Mouse (Mus musculus) layer of hippocampus, adult 11-12 months (tissue): ENCODE measurements around the gene Vav3.

Experiments
- DNase-seq: peaks from one replicate; pipeline ENCODE4 v3.0.0; 2022; ENCODE audit warnings: low spot score

The Vav3 gene

DNA sequence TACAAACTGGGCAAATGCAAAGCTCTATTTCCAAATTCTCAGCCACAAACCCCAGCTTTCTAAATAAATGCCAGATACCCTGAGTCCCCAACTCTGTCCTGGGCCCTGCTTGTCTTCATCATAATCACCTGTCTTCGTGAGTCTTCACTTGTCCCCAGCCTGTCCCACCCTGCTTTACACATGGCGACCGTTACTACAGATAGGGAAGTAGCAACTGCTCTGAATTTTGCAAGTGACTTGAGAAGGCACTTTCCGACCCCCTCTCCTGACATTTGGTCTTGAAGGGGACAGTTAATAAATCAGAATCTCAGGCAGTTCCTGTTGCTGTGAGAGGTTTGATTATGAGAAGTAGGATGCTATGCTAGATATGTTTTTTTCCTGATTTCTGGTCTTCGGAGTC lies 13.4 kb downstream of the Vav3 start:
- DNase-seq: no peak

DNA sequence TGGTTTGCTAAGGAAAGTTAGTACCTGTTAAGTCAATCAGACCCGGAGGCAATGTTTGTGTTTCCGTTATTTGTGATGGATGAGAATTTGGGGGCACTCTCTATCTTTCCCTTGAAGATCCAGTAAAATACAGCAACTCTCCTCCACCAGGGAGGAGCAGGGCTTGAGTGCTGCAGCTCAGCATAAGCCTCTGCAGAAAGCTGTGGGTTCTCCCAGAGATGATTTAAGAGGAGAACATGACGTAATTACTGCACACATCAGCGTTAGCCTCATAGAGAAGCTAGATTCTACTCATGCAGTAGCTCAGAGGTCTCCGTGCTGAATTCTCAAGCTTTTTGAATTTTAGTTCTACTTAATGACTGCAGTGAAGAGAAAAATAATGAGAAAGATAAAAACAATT lies 14.7 kb downstream of the Vav3 start:
- DNase-seq: no peak

DNA sequence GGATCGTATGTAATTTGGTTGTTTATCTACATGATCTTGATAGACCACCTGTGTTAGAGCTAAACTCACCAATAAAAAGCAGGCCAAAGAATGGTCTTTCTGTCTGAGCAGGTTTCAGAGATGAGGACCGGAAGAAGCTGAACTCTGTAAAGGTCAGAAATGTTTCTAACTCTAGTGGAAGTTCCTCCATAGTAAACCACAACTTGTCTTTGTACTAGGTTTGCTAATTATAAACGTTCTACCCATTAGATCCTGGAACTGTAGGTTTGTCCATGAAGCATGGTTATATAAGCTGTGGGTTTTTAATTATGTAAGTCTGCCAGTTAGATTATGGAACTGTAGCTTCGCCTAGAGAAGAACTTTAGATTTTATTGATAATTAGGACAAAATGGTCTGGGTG lies 20.3 kb downstream of the Vav3 start:
- DNase-seq: no peak

DNA sequence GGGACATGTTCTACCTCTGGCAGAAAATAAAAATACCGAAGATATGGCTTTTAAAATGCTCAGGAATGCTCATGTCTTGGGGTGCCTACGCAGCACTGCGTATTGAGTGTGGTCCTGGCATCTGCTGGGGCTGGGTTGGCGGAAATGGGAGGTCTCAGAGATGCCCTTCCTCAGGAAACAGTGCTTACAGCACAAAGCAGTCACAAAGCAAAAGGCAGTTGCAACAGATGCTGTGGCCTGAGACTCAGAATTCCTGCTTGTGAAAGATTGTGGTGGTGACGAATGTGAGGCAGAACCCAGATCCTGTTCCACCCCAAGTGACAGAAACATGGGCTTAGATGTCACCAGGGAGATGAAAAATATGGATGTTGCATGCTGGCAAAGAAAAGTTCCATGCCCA lies 21.4 kb downstream of the Vav3 start:
- no peak for DNase-seq

DNA sequence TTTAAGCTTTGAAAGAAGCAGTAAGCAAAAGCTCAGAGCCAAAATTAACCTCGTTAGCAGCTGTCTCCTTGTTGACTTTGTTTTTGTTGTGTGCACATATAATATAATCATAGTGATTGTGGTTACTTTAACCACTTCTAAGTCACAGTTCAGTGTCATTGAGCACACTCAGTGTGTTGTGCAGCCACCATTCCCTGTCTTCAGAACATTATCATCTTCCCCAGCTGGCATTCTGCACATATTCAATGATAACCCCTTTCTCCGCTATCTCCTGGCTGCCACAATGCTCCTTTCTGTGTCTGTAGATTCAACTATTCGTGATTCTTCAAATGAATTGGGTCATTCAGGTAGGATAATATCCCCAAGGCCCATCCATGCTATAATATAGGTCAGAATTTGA lies 21.9 kb downstream of the Vav3 start:
- DNase-seq: no peak

DNA sequence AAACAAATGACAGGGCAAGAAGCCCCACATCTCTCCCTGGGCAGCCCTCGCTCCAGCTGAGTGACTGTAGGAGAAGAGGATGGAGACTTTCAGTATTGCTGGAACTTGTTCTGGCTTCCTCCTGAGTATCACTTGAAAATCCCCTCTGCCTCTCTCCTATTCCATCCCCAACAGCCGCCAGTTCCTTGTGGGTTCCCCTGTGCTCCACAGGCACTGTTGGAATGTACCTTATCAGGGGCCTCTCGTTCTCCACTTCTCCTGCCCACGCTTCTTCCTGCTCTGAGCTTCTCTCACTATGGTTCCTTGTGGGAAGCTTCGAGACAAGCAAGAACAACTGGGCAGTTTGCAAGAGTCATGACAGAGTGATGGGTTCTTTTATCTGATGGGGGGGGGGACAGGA lies 23.1 kb downstream of the Vav3 start:
- DNase-seq: no peak

DNA sequence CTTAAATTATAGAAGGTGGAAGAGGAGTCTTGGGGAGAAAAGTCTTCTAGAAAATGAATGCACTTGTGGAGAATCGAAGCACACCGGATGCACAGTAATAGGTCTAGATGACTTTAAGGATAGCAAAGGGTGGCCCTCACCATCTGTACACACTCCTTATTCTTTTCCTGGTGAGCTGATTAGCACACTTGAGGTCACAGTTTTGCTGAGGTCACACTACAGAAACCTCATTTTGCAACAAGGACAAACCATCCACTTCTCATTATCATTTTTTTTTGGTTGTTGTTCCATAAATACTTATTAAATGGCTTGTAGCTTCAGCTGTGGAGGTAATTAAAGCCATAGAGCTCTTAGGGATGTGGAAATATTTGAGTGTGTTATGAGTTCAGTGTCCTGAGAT lies 25.4 kb downstream of the Vav3 start:
- no peak for DNase-seq

DNA sequence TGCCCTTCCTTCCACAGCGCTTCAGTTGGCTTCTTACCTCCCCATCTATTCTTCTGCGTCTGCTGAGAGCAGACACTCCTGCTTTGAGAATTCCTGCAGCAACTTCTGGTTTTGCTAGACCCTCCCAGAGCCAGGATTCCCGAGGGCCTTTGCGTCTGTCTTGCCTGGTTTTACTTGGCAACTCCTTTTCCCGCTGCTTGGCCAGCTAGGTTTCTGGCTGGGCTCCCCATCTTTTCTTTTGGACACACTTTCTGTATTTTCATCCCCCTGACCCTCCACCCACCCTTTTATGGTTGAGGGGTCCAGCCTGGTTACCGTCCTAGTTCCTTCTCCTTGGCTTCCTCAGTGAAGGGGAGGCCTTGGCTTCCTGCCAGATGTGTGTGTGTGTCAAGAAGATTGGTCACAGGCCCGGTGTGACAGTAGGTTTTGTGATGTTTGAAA lies 26.0 kb downstream of the Vav3 start:
- DNase-seq: no peak

DNA sequence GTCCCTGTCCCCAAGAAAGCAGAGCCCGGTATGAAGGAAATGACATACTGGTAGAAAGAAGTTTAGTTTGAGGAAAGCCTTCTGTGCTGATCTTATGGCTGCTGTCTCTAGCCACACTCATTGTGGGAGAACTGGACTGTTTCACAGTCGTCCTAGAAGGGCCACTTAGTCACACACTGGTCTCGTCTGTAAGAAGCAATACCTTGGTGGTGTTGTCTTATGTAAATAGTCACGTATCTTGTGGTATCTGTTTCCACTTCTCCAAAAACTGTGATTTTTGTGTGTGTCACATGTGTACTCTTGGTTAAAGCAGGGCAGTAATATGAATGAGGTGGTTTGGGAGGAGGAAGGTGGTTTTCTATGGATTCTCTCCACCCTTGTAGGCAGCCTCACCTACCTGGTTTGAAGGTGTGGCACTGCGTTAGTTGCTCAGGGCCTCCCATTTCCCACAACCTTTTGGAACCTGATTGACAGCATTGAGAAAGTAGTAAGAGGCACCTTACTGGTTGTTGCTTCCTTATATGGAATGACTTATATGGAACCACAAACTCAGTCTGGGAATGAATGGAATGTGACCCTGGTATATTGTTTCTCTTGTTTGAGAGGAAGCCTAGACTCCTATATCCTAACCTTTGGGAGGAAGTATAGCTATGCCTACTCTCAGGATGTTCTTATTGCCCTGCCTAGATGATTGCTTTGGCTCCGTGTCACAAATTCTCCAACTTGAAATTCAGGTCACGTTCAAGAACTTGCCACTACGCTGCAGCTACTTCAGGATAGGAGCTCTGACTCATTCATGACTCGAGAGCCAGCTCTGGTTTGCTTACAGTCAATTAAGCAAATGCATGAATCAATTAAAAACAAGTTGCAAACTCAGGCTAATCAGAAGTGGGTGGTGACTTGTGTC lies 28.2 kb downstream of the Vav3 start:
- DNase-seq: no peak

DNA sequence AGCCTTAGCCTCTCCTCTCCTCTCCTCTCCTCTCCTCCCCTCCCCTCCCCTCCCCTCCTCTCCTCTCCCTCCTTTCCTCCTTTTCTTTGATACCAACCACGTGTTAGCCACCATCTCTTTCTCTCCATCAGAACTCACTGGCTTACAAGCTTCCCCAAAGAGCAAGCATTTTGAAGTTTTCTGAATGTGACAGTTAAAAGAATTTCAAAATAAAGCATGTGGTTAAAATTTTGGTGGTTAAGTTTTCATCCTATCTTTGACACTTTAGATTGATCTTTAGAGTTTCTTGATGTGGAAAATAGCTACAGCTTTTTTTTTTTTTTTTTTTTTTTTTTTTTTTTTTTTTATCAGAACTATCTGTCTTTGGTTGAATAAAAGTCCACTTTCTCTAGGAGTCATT lies 31.1 kb downstream of the Vav3 start:
- no peak for DNase-seq

DNA sequence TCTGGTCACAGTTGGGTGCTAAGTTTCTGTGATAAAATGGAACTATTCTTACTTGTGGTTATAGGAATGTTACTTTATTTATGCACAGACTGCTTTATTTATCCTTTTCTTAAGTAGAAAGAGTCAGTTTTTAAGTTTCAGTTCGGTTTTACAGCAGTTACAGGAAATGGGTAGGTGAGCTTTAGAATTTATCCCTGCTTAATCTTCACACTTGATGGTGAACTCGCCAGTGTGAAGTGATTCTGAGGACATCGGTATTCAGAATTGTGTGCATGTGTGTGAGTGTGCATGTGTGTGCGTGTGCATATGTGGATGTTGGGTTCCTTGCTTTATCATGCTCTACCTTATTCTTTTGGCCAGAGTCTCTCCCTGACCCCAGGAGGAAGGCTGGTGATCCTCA lies 32.2 kb downstream of the Vav3 start:
- DNase-seq: no peak

DNA sequence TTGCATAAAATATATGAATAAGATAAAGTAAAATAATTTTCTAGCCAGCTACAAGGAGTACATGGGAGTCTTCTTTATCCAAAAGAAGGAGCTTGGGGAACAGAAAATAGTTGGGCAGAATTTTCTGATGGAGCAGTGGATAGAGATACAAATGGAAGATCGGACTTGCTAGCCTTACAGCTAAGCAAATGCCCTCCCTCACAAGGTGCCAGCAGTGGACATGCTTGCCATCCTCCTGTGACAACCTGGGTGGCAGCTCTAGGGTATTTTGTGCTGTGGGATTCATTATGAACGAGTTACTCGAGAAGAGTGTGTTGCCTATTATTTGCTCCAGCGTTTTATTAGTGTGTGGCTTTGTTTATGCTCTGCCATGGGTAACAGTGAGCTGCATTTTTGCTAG lies 37.8 kb downstream of the Vav3 start:
- DNase-seq: no peak

DNA sequence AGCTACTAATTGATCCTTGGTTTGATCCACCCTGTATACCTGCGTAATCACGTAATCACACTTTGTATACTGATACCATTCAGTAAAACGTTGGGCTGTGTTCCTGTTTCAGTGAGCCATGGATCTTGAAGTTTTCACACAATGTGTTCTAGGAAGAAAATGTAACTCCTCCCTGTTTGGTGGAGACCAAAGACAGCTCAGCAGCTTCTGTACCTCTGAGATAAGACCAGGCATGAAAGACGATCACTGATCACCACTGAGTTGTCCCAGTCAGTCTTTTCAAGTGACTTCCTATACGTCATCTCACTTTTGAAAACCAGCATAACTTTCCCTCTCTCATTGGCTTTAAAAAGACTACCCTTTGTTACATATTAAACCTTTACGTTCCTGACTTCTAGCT lies 38.2 kb downstream of the Vav3 start:
- DNase-seq: no peak

DNA sequence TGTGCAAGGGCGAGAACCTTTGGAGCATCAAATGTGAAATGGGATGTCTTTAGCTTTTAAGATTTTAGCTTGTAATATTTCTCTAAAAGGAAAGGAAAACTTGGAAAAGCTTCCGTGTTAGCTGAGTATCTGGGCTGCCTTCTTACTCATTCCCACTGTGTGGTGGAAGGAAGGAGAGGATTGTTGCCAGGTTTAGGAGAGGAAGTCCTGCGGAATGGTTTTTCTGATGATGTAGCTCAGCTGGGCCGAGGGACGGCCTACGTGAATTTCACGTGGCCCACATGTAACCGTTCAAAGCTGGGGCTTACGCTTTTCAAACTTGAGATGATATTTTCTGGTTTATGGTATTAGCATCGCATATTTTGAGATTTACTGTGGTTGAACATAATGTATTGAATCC lies 48.3 kb downstream of the Vav3 start:
- no peak for DNase-seq

DNA sequence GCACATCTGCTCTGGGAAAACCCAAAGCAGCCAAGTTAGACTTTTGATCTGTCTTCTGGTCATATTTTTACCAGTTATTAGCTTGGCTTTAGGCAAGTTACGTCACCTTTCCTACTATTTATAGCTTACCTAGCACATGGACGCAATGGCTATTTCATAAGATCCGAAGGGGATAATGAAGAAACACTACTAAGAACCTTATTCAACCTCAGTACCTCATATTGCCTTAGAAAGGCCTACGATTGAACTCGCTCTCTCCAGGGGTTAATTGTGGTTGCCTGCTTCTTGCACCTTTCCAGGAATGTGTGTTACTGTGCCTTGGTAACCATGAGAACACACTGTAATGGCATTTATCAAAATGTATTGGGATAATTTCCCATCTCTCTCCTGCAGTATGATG lies 61.1 kb downstream of the Vav3 start:
- DNase-seq: no peak

DNA sequence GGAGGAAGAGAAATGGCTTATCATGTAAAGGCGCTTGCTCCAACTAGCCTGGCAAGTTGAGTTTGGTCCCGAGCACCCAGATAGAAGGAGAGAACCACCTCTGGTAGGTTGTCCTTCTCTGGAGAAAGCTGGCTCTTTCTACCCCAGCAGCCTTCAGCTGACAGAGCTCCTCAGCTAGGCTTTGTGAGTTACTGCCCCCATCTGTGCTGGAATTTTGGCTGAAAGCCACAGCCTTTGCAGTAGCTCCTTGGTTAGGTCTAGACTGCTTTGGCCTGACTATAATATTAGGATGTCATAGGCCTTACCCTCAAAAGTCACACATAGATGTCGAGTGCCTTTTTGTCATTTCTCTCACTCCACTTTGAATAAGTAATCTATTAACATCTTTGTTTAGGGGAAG lies 70.8 kb downstream of the Vav3 start:
- no peak for DNase-seq

DNA sequence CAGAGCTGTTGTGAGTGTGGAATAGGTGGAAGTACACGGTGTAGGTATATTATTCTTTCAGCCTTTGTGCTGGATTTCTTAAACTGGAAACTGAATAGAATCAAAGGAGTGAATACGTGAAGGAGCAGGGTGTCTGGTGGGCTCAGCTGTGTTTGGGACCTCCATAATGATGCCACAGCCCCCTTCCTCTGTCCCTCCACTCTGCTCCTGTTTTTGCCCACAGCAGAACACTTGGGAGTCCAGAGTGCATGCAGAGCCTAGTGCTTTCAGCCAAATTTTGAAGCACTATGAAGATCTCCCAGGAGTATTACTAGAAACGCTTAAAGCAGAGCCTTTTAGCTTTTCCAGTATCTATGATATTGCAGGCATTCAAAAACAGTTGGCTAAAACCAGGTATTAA lies 80.0 kb downstream of the Vav3 start:
- DNase-seq: no peak

DNA sequence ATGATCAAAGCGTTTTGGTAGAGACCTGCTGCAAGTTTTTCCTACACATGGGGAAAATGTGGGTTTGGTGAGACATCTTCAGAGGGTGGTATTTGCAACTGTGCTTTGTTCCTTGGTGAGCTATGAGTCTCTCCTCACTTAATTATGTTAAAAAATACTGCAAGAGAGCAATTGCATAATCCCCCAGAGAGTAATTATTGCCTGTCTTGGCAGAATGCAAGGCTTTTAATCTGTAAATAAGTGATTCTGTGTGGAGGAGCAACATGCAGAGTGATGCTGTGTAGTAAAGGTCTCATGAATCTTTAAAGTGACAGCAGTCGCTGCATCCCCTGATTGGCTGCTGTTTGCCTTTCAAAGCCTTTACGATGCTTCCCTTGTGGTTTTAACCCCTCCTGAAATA lies 80.6 kb downstream of the Vav3 start:
- DNase-seq: no peak

DNA sequence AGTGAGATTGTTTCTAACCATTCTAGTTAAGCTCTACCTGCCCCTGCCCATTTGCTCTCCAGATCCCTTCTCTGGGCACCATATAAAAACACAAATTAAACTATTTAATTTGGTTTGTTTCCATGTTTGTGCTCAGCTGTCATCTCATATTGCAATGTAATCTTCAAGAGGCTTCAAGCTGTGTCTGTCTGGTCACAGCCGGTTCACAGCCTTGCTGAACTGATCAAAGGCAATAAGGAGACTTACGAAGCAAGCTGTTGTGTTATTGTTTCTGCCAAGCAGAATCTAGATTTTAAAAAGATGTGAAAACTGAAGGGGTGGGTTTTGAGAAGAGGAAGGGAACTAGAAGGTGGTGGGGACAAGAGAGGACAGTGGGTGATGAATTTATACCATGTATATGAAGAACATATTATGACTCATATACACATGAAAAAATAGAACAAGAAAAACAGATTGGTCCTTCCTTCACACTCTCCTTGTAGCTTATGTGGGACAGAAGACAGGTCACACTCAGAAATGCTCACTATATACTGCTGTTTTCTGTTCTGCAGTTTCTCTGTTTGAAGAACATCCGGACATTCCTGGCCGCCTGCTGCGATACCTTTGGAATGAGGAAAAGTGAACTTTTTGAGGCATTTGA lies 83.1 kb downstream of the Vav3 start:
- no peak for DNase-seq

DNA sequence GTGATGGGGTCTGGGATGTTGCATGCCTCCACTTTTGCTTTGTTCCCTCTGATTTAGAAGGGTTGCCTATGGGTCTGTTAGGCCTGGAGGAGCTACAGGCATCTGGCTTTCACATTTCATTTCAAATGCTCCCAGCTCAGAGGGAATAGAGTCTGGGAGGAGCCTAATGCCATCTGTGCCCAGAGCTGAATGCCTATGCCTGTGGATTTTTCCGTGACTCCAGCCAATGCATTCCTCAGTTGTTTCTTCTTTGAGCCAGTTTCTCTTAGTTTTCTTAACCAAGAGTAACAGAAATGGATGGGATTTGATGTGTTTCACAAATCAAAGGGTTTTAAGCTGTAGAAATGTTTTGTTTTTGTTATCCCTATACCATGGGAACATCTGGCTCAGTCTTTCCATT lies 90.8 kb downstream of the Vav3 start:
- DNase-seq: no peak

DNA sequence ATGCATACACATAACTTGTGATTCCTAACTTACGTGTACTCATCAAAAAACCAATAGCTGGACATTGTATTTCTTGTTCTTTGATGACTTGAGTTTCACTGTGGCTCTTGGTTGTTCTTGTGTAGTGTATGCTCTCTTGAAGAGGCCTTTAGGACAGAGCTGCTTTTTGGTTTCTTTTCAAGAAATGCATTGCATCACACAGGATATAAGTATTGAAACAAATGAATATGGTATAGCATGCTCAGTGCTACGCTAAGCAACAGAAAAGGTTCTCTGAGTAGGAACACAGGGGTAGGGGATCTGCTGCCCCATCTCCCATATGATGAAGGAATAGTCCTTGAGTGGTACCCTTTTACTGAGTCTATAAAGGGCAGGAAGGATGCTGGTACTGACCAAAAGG lies 98.1 kb downstream of the Vav3 start:
- no peak for DNase-seq

DNA sequence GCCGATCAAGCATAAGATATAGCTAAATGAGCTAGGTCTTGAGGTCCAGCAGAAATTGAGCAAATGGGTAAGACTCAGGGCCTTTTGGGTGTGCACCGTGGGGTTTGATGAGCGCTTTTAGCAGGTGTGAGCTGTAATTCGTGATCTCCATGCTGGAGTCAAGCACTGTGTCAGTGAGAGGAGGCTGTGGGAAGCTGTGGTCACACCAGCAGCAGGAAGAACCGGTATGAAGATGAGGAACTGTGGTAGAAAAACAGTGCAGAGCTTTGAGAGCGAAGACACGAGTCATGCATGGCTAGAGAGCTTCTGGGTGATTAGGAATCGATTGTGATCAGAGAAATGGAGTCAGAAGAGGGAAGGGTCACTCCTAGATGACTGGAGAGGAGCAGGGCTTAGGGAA lies 98.8 kb downstream of the Vav3 start:
- no peak for DNase-seq

DNA sequence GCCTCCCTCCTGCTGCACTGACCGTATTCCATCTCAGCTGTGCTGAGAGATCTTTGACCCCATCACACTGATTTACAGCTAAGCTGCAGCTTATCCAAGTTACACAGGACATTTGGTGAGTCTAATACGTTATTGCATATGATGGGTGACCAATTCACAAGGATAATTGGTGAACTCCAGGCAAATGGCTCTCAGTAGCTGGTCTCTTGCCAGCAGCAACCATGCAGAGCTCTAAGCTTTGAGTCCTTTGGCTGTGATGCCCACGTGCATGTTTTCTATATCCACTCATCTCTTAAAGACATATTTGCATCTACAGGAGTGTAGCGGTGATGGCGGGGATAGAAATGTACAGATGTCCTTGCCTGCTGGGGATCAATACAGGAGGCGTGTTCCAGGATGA lies 99.5 kb downstream of the Vav3 start:
- DNase-seq: no peak

DNA sequence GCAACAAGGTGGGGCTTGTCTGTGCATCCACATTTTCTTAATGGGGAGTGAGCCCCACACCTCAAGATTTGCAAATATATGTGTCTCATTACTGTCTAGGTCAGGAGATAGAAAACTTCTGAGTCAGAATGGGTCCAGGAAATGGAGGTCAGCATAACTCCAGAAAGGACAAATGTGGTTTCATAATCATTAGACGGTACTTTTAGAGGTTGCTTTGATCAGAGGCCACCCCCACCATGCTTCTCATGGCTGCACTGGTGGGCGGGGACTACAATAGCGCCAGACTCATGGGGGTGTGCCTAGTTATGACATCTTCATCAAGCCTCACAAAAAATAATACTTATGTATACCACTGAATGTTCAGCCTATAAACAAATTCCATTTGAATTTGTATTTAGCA lies 103.6 kb downstream of the Vav3 start:
- no peak for DNase-seq
